Mouse (Mus musculus) right cerebral cortex, postnatal 25 days (tissue): ENCODE data around the gene Dnah9.

Source experiments
- DNase-seq: peaks from one replicate; pipeline ENCODE4 v3.0.0; 2022

Gene Dnah9

DNA sequence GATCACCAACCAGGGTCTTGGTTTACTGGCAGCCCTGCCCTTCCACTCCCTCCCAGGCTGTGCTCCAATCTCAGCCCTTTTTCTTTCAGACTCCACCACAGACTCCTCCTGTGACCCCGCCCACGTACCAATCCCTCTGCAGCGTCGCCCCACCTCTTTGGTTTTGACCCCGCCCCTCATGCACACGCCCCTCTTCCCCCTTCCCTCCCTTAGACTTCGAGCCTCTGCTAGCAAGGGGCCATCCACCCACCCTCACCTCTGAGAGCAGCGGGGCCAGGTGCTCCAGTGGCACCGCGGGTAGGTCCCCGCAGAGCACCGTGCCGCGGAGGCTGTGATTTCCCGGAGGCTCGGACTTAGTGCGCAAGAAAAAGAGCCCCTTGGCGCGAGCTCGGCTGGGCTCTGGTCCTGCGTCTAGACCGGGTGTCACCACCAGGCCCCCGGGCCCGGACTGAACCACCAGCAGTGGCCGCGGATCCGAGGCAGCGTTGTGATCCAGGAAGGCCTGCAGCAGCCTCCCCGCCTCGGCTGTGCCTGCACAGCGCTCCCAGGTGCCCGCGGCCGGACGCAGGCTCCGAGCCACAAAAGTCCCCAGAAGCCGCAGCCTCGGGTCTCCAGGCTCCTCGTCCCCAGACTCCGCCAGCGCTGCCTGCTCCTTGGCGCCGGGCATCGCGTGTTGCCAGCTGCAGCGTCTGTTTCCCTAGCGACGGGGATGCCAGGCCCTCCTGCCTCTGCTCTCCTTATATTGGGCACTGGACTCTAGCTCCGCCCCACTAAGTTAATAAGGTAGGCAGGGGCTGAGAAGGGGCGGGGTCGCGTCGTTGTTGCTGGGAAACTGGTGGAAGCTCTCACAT lies at the start of gene Dnah9:
TSS of gene Dnah9 (minus strand) at position 751 of the 851 bp plus-strand sequence.
- DNase-seq, result peak; percentile 85

DNA sequence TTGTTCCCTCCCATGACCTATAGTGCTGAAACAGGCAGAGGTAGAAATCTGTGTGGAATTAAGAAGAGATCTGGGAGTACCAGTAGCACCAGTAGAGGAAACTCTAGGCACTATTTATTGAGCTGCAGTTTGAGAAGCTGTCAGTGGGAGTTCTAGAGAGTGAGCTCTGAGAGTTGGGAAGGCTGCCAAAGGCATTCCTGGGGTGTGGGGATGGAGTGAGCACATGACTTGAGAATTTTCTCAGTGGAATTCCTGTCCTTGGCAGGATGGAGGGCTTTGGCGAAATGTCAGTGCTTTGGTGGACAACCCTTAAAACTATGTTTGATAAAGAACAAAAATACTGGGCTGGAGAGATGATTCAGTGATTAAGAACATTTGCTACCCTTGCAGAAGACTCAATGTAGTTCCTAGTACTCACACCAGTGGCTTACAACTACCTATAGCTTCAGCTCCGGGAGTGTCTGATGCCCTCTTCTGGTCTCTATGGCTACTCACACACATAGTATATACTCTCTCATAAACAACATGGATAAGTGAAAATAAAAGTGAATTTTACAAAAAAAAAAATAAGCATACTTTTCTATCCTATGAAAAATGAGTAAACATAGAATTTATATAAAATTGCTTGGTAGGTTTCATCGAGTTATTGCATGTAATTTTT lies 20.4 kb upstream of the Dnah9 start:
- no peak for DNase-seq

GRCm38 (mm10) chr11:66188146-66188545 lies 19.8 kb upstream of the Dnah9 start:
- no peak for DNase-seq

DNA sequence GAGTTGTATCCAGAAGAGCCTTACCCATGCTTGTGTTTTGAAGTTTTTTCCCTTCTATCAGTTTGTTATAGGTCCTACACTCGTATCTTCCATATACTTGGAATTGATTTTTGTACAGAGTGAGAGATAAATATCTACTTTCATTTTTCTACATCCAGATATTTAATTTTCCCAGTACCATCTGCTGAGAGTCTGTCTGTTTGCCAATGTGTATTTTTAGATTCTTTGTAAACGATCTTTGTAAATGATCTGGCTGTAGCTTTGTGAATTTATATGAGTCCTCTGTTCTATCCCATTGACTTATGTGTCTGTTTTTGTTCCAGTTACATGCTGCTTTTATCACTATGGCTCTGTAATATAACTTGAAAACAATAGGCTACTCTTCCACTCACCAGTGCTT lies 9.4 kb upstream of the Dnah9 start:
- DNase-seq, result no peak

DNA sequence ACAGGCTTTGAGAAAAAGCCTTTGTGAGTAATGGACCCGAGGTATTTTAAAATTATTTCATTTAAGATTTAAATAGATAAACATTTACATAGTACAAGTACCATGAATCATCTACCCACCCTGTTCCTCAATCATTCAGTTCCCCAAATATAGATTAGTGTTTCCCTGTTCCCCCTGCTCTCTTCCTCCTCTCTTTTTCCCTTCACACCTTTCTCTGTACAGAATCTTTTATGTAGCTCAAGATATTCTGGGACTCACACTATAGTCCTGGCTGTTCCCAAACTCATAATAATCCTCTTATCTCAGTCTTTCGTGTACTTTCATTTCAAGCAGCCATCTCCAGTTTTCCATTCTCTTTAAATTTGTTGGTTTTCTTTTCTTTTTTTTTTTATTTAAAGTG lies 4.3 kb downstream of the Dnah9 start:
- no peak for DNase-seq

GRCm38 (mm10) chr11:66140631-66141252 lies 27.6 kb downstream of the Dnah9 start:
- no peak for DNase-seq

DNA sequence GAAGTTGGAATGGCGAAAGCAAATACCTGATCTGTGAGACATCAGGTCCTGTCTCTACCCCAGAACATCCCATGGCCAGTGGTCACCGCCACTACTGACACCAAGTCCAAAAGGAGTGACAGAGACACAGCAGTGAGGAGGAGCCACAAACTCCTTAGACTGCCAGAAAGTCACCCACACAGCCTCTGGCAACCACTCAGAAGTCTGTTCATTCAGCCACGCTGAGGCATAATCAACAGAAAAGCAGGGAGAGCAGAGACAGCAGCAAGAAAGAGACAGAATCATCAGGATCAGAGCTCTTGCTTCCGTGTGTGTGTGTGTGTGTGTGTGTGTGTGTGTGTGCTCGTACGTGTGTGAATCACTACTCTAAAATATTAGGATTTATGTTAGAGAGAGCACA lies 33.5 kb downstream of the Dnah9 start:
- DNase-seq, result no peak

GRCm38 (mm10) chr11:66126150-66126549 lies 42.2 kb downstream of the Dnah9 start:
- no peak for DNase-seq

DNA sequence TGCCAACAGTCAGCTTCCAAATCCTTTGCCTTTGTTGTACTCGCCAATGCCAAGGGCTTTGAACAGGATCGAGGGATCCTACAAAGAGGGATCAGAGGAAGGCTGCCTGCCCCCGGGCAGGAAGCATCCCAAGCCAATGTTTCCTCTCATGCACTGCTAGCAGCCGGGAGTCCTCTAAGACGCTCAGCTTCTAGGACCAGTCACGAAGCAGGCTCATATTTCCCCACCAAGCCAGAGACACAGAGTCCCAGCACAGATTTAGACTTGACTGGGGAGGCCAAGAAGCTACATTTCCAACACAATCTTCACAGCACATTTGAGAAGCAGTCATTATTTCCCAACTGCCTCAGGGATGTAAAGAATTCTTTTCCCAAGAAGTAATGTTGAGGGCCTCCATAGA lies 43.9 kb downstream of the Dnah9 start:
- no peak for DNase-seq

- peak; percentile 52 for DNase-seq
These were observed 46.3 kb downstream of the Dnah9 start for GRCm38 (mm10) chr11:66122017-66122416.

DNA sequence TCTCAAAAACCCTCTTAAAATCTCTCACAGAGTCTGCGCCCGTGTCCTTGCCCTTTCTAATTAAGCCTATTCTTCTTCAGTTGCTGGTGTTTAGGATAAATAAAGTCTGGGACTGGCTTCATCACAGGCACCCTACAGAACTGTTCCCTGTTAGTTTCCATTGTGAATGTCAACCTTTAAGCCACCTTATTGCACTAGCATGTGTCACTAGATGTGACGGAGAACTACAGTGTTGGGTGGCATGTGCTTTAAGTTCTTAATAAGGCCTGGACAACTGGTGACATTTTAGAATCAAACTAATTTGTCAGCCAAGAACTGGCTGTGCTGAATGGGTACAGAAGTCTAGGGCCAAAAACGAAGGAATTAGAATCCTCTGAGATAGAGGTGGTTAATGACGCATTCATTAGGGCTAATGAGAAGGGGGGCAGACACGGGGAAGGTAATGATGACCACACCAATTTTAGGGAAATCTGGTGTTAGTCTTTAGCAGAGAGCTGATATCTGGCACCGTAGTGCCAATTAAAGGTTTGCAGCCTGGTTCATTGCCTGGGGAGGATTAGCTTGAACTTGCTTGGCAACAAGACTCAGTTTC lies 84.6 kb downstream of the Dnah9 start:
- DNase-seq, result no peak

DNA sequence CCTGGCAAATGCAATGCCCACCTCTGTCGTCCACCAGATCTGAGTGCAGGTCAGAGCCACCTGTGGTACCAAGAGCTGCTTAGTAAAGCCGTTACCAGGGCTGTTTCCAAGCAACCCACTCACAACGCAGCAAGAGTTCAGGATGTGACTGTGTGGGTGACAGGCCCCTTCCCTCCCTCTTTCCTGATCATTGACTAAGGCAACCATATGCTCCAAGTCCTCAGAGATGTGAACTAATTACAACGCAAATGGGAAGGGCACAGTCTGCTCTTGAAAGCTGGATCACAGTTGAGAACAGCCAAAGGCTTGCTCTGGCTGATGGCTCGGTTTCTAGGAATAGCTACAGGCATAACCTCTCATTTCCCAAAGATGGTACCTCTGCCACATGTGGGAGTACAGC lies 95.4 kb downstream of the Dnah9 start:
- no peak for DNase-seq

DNA sequence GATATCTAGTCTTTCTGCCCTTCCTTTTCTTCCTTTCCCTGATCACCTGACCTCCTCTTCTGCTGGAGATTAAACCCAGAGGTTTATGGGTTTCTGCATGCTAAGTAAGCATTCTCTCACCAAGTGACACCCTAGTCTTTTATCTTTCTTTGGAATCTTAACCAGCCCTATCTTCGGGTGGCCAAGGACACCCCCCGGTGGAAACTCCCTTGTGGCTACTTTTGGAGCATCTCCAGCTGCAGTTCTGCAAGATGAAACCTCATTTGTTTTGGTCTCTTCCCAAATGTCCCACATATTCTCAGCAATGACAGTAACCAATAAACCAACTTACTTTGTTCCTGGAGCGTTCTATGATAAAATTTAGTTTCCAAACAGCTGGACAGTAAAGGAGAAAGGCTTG lies 109.4 kb downstream of the Dnah9 start:
- DNase-seq, result no peak

GRCm38 (mm10) chr11:66051294-66051693 lies 117.1 kb downstream of the Dnah9 start:
- DNase-seq, result no peak

DNA sequence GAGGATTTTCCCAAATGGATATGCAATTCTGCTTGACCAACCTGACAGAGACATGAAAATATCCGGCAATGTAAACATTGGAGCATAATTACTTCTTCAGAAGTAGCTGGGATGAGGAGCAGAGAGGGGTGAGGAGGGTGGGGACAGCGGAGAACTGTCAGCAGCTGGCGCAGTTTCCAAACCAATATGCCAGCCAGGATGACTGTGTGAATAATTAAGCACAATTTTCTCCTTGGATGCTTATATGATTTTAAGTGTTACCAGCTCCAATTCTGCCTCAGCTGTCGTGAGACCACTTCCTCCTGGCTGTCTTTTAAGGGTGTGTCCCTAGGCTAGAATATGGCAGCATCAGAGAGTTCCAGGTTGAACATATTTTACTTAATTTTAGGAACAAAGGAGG lies 119.2 kb downstream of the Dnah9 start:
- no peak for DNase-seq

DNA sequence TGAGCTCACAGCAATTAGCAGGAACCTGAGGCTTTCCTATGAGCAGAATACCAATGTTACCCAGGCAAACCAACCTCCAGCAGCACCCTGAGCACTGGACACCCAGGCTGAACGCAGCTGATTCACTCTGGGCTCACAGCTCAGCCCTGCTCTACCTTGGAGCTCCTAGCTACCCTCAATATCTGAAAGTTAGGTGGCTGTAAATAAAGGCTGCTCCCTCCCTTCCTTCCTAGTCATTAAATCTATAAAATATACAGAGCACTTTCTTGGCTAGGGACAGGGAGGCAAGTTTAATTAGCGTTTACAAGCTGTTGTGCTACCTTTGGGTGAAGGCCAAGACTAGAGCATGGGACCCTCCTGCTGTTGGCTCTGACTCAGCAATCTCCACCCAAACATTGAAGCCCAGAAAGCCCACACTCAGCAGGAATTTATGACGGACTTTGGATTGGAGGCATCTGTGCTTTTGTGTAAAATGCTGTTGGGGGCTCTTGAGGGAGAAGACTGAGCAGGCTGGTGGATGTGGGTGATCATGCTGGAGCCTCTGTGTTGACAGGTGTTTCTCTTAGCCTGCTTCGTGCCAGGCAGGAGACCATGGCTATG lies 121.7 kb downstream of the Dnah9 start:
- DNase-seq, result no peak

DNA sequence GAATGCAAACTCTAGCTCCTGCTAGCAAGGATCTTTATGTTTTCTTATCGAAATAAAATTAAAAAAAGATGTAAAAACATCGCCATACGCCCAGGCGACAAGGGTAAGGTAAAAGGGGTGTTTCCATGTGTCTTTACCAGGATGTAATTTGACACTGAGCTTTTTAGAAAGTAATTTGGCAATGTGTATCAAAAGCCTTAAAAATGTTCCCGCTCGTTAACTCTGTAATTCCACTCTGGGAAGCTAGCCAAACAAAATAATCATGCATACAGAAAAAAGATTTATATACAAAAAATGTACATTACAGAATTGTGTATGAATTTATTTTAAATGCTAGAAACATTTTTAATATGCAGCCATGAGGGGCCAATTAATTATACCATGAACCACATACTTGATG lies 124.7 kb downstream of the Dnah9 start:
- DNase-seq, result no peak

GRCm38 (mm10) chr11:66042531-66042930 lies 125.8 kb downstream of the Dnah9 start:
- DNase-seq, result no peak

GRCm38 (mm10) chr11:66025728-66026127 lies 142.6 kb downstream of the Dnah9 start:
- DNase-seq, result no peak

DNA sequence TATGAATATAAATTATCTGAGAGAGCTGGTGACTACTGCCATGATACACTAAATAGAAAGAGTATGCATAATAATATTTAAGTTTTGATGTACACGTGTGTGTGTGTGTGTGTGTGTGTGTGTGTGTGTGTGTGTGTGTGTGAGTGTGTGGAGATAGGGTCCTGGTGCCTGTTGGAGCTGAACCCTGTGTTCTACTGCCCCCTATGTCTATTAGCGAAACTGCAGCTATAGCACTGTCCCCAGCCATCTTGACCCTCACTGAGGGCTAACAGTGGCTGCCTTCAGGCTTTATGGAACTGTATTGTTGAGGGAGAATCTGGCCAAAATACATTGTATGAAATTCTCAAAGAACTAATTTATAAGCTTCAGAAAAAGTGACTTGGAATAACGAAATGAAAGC lies 192.5 kb downstream of the Dnah9 start:
- no peak for DNase-seq

GRCm38 (mm10) chr11:65930796-65931195 lies 237.6 kb downstream of the Dnah9 start:
- peak; percentile 28 for DNase-seq

DNA sequence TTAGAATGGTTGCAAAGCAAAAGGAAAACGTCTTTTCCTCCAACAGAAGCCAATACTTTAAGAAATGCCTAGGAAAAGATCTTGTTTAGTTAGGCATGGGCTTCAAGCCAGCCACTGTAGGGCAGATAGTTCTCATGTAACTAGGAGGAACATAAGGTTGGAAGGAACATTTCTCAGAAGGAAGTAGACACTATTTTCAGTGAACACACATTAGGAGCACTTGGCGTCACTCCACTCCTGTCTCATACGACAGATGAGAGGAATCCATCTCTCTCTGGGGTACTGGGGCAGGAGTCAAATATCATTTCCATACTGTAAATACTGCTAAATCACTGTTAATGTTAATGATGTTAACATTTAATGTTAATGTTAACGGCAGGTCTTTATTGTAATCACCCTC lies 238.0 kb downstream of the Dnah9 start:
- DNase-seq, result no peak

DNA sequence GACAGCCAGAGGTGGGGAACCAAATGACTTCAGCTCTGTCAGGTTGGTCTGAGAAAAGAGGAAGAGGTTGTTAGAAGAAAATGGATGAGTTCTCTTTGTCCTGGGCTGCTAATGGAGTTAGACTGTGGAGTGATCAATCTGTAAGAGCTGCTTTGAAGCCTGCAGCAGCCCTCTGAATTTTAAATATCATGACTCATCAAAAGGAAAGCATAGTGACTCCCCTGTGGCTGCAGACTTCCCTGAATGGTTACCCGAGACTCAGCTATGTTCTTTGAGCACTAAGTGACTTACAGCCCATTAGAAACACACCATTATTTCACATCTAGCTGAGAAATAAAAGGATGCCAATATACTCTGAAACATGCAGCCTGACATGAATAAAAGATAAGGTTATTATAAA lies 240.4 kb downstream of the Dnah9 start:
- no peak for DNase-seq
